Mouse (Mus musculus): ENCODE data around the gene Mbnl2. TPM values are rescaled to one million over a fixed set of nuclear protein-coding genes. Genes with fewer than 3 reads are reported as not detected.

The Mbnl2 gene
- polyA plus RNA-seq, 1 experiment from 2014 or later = 94.4 TPM

DNA sequence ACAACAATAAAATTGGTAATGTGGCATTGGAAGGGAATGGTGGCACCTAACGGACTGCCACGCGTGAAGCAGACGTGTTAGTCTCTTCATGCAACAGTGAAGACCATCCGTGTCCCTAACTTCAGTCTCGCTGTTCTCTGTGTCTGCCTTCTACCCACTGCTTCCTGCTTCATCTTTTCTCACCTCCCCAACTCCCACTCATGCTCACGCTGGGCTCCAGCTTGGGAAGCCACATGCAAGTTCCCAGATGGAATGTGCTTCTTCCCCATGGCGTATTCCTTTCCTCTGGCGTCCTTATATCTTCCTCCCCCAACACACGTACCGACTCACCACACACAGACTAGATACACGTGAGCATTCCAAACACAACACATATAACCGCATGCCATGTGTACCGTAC is 99.3 kb downstream of the Mbnl2 start:
- Histone ChIP-seq H3K9me3 (ENCODE audit: control insufficient read depth) (no peaks in the 10 kb centered on the region), H3K4me1 (replicated peaks; ENCODE audit: control insufficient read depth, insufficient read depth, low read length) (peaks cover 13% of the 10 kb centered on the region; the same call in 1 of the 2 replicates), H3K9ac (ENCODE audit: low read depth, low read length) (no peak overlapping the region), H3K27me3 (replicated peaks; ENCODE audit: control insufficient read depth, insufficient read depth, low read length) (no peaks in the 10 kb centered on the region), H3K27ac (ENCODE audit: low read depth, low read length) (no peak overlapping the region), H3K36me3 (ENCODE audit: control insufficient read depth, insufficient read depth) (no peaks in the 10 kb centered on the region; the same call in 1 of the 2 replicates), H3K4me2 (replicated peaks; ENCODE audit: low read depth) (no peak overlapping the region), H3K4me3 (ENCODE audit: low read depth, low read length) (no peak overlapping the region)
- no peak for ATAC-seq
- 95% methylated on average over 14 of the region's 14 CpGs for whole genome bisulfite sequencing
- no peak for TF ChIP-seq CTCF (IDR thresholded peaks at IDR 0.05; ENCODE audit: low read depth)

DNA sequence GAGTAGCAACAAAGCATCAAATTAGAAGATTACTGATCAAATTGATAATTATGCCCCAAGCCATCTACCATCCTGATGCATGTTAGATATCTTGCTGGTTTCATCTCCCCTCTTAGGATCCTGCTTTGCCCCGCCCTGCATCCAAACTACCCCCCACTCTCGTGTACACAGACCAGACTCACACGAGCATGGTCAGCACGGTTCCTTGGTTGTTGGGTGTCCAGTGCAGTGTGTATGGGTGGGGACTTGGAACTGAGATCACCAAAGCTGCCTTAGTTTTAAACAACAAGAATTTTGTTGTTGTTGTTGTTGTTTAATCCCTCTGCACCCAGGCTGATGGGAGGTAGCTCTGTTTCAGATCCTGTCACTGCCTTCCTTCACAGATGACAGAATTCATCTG is 101.7 kb downstream of the Mbnl2 start:
- no peak for TF ChIP-seq CTCF (IDR thresholded peaks at IDR 0.05; ENCODE audit: low read depth)
- Histone ChIP-seq H3K9ac (ENCODE audit: low read depth, low read length) (no peak overlapping the region), H3K27ac (ENCODE audit: low read depth, low read length) (no peak overlapping the region), H3K27me3 (replicated peaks; ENCODE audit: control insufficient read depth, insufficient read depth, low read length) (no peaks in the 10 kb centered on the region), H3K36me3 (ENCODE audit: control insufficient read depth, insufficient read depth) (peaks cover 5% of the 10 kb centered on the region), H3K9me3 (ENCODE audit: control insufficient read depth) (no peaks in the 10 kb centered on the region), H3K4me3 (ENCODE audit: low read depth, low read length) (no peak overlapping the region), H3K4me2 (replicated peaks; ENCODE audit: low read depth) (no peak overlapping the region), H3K4me1 (replicated peaks; ENCODE audit: control insufficient read depth, insufficient read depth, low read length) (0 out of 2 replicates have a peak, but pooled peaks cover 3% of the 10 kb centered on the region)
- ATAC-seq = no peak
- WGBS = 55% methylated on average over 4 of the region's 4 CpGs

DNA sequence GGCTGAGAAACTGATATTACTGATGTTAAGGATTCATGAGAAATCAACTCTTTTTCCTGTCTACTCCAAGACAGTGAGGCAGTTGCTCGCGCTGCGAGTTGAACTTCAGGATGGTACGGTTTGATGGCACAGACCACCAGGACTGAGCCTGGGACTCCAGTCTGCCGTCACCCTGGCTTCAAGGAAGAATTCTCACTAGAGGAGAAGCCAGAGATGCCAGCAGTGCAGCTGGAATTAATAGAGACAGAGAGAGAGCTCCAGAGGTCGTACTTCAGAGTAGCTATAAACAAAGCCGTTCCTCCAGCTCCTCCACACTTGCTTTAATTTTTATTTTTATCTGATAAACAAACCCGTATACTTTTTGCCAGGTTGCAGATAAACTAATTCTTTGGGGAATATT is 102.5 kb downstream of the Mbnl2 start:
- WGBS = 56% methylated on average over 8 of the region's 8 CpGs

DNA sequence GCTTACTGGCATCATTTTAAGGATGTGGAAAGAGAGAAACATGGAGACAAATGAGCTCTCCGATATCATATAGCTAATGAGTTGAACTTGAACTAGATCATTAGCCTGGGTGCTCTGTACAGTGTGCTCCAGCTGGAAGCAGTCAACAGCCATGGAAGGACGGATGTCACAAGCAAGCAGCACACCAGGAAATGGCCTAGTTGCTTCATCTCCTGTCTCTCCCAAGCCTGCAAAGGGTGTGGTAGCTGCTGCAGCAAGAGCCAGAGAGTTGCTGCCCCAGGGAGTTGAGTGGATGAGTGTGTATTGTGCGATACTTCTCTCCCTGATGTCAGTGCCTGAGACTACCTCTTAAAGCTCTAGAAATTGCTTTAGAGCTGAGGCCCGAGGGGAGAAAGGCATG is 104.2 kb downstream of the Mbnl2 start:
- Histone ChIP-seq H3K4me3 (ENCODE audit: low read depth, low read length) (no peak overlapping the region), H3K4me1 (replicated peaks; ENCODE audit: control insufficient read depth, insufficient read depth, low read length) (no peaks in the 10 kb centered on the region), H3K27ac (ENCODE audit: low read depth, low read length) (no peak overlapping the region), H3K36me3 (ENCODE audit: control insufficient read depth, insufficient read depth) (peaks cover 5% of the 10 kb centered on the region), H3K27me3 (replicated peaks; ENCODE audit: control insufficient read depth, insufficient read depth, low read length) (no peaks in the 10 kb centered on the region), H3K9ac (ENCODE audit: low read depth, low read length) (no peak overlapping the region), H3K4me2 (replicated peaks; ENCODE audit: low read depth) (no peak overlapping the region), H3K9me3 (ENCODE audit: control insufficient read depth) (no peaks in the 10 kb centered on the region)
- no peak for ATAC-seq
- WGBS = 47% methylated on average over 4 of the region's 4 CpGs
- TF ChIP-seq CTCF (IDR thresholded peaks at IDR 0.05; ENCODE audit: low read depth) = no peak

More for the DNA sequence above, 102.5 kb downstream of the Mbnl2 start:
- H3K36me3 ChIP-seq (ENCODE audit: control insufficient read depth, insufficient read depth) = peaks cover 5% of the 10 kb centered on the region
- no peaks in the 10 kb centered on the region for H3K27me3 ChIP-seq (replicated peaks; ENCODE audit: control insufficient read depth, insufficient read depth, low read length)
- no peak overlapping the region for H3K4me2 ChIP-seq (replicated peaks; ENCODE audit: low read depth)
- H3K4me3 ChIP-seq (ENCODE audit: low read depth, low read length) = no peak overlapping the region
- no peak overlapping the region; the same call in 1 of the 2 replicates for H3K27ac ChIP-seq (ENCODE audit: low read depth, low read length)
- no peak for TF ChIP-seq CTCF (IDR thresholded peaks at IDR 0.05; ENCODE audit: low read depth)
- no peak overlapping the region for H3K9ac ChIP-seq (ENCODE audit: low read depth, low read length)
- H3K4me1 ChIP-seq (replicated peaks; ENCODE audit: control insufficient read depth, insufficient read depth, low read length) = 0 out of 2 replicates have a peak, but pooled peaks cover 2% of the 10 kb centered on the region
- H3K9me3 ChIP-seq (ENCODE audit: control insufficient read depth) = no peaks in the 10 kb centered on the region
- no peak for ATAC-seq

DNA sequence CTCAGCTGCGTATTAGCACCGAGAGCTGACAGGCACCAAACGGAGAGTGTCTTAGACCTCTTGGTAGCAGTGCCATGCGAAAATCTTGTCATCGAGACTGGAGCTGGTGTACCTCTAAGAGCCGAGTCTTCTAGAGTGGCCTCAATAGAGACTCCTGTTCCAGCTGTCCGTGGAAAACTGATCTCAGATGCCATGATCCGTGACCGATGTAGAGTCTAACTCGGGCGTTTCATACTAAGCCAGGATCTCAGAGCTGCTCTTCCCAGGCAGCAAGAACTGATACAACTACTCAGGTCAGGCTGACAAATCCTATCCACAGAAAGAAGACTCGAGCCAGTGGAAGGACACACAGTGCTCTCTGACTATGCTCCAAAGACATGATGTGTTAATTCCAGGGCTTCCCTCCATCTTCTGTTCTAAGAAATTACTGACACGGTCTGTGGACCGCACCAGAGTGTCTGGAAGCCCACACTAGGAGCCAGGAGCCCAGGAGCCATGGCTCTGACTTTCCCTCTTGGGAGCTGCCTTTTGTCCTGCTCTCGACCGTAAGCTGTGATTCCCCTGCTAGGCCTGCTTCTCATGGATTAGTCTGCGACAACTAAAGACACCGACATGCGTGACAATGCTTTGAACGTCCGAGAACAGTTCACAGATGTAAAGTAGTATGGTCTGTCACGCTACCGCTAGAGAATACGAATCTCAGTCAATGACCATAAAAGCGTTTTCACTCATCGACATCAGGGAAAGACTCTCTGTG is 106.1 kb downstream of the Mbnl2 start:
- WGBS = 79% methylated on average over 26 of the region's 26 CpGs
- H3K9me3 ChIP-seq (ENCODE audit: control insufficient read depth) = no peaks in the 10 kb centered on the region
- peaks cover 5% of the 10 kb centered on the region for H3K36me3 ChIP-seq (ENCODE audit: control insufficient read depth, insufficient read depth)
- no peak for TF ChIP-seq CTCF (IDR thresholded peaks at IDR 0.05; ENCODE audit: low read depth)
- H3K9ac ChIP-seq (ENCODE audit: low read depth, low read length) = no peak overlapping the region
- ATAC-seq = no peak
- H3K27ac ChIP-seq (ENCODE audit: low read depth, low read length) = no peak overlapping the region
- H3K27me3 ChIP-seq (replicated peaks; ENCODE audit: control insufficient read depth, insufficient read depth, low read length) = no peaks in the 10 kb centered on the region
- no peaks in the 10 kb centered on the region for H3K4me1 ChIP-seq (replicated peaks; ENCODE audit: control insufficient read depth, insufficient read depth, low read length)
- H3K4me2 ChIP-seq (replicated peaks; ENCODE audit: low read depth) = no peak overlapping the region
- no peak overlapping the region for H3K4me3 ChIP-seq (ENCODE audit: low read depth, low read length)

DNA sequence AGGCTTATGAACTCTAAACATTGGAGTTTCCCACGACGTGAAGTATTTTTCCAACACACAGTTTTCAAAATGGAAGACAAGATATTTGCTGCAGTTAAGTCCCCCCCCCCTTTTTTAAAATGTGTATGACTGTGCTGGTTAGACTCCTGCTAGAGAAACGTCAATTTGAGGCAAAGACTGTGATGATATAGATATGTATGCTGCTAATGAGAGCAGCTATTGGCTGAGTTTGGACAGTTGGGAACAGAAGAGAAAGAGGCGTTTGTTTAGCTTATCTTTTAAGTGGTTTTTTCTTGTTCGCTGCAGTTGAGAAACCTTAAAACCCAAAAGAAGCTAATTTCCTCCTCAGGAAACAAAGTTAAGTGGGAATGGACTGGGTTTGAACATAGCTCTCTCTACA is 106.7 kb downstream of the Mbnl2 start:
- H3K27ac ChIP-seq (ENCODE audit: low read depth, low read length) = no peak overlapping the region
- H3K36me3 ChIP-seq (ENCODE audit: control insufficient read depth, insufficient read depth) = peaks cover 5% of the 10 kb centered on the region
- H3K4me3 ChIP-seq (ENCODE audit: low read depth, low read length) = no peak overlapping the region
- no peak for TF ChIP-seq CTCF (IDR thresholded peaks at IDR 0.05; ENCODE audit: low read depth)
- H3K4me2 ChIP-seq (replicated peaks; ENCODE audit: low read depth) = no peak overlapping the region
- H3K4me1 ChIP-seq (replicated peaks; ENCODE audit: control insufficient read depth, insufficient read depth, low read length) = no peaks in the 10 kb centered on the region
- 31% methylated on average over 5 of the region's 5 CpGs for WGBS
- H3K27me3 ChIP-seq (replicated peaks; ENCODE audit: control insufficient read depth, insufficient read depth, low read length) = no peaks in the 10 kb centered on the region
- no peaks in the 10 kb centered on the region for H3K9me3 ChIP-seq (ENCODE audit: control insufficient read depth)
- no peak for ATAC-seq
- no peak overlapping the region for H3K9ac ChIP-seq (ENCODE audit: low read depth, low read length)

All from intestine, postnatal 0 days (tissue).